Mouse (Mus musculus): Measurements from ENCODE around the gene Frmd7. TPM values are rescaled to one million over a fixed set of nuclear protein-coding genes. Genes with fewer than 3 reads are reported as not detected.

Frmd7 gene
- polyA plus RNA-seq, 1 experiment from 2014 or later, result 0.07 TPM

DNA sequence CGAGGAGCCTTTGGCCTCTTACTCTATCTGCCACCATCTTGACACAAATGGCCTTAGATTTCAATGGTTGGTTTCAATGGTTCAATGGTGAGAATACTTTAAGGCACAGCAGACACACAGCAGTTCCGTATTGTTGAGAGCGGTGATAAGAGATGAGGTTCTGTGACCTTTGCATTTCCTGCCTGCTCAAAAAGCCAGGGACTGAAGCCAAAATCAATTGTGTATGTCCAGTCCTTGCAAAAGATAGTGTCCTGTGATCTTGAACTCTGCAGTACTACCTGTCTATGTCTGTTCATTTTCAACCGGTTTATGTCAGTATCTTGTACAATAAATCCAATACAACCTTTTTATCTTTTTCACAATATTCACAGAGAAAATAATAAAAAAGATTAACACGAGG lies 77.8 kb downstream of the Frmd7 start:
- DNase-seq (ENCODE audit: low spot score), result no peak

DNA sequence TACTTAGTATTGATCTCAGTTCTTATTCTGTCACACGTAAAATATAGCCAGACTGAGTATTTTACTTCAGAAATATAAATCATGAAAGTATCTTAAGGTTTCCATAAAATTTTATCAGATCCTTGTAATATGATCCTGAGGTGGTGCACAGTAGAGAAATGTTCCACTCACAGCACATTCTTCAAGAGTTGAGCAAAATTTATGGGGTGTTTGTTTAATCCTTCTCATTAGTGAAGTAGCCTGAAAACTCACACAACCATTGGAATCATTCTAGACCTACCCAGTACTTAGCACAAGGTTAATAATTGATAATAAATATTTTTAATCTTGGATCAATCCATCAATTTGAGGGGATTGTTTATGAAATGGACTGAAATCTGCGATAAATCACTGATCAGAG lies 78.7 kb downstream of the Frmd7 start:
- no peak for DNase-seq (ENCODE audit: low spot score)

DNA sequence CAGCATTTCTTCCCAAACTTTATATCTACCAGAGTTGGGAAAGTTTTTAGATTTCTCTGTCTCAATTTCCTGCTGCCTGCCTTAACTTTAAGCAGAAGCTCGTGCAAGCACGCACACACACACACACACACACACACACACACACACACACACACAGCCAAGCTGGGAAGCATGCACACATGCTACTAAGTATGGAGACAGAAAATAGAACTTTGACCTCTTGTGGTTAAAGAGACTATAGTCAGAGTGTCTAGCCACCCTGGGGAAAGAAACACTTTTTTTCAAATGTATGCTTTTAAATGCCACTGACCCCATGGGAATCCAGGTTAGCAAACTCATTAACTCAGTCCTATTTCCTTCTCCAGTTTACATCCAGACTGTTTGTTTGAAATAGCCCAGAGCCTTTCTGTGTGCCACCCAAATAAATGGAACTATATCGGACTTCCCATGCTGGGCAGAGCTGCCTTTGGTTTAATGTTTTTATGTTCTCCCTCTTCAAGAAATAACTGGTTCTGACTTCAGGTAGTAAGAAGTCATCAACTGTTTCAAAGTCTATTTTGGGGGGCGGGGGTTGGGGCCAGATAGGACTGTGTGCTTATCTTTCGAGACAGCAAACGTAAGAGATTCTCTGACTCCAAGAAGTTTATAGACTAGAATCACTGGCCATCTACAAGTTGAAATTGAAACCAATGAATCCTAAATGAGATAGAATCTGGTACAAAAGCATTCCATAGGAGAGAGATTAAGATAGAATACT lies 91.9 kb downstream of the Frmd7 start:
- DNase-seq (ENCODE audit: low spot score), result no peak

Other genes starting within 250 kb of the Frmd7 start
- gene Stk26, start 101.7 kb downstream of the Frmd7 start, polyA plus RNA-seq (2015; fragmentation: Nextera tagmentation; extraction: Ambion mirVana), result 25.4 and 25.9 TPM in 2 replicates
- 38.3 and 40.4 TPM in 2 replicates for gene Rap2c, start 75.3 kb upstream of the Frmd7 start, polyA plus RNA-seq (2015; fragmentation: Nextera tagmentation; extraction: Ambion mirVana)